Mouse (Mus musculus) thymus, postnatal 14 days (tissue): ENCODE measurements around the gene Def6.

Source experiments
- DNase-seq: peaks from one replicate; pipeline ENCODE4 v3.0.0; 2021

Gene Def6

DNA sequence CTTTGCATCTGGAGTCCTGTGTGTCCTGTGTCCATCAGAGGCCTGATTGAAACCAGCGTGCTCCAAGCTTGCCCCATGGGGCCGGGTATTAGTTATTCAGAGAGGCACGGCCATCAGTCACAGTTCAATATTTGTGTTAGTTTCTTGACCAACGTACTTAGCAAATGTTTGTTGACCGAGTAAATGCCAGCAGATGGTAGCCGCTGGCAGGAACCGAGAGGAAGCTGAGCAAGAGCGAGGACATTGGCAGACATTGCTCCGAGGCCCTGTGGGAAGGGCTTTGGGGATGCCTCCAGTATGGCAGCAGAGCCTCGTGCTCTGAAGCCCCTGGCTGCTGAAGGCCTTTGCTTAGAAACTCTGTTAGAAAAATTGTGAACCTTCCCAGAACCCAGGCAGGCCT, 70.1 kb downstream of the Def6 start:
- DNase-seq = no peak

DNA sequence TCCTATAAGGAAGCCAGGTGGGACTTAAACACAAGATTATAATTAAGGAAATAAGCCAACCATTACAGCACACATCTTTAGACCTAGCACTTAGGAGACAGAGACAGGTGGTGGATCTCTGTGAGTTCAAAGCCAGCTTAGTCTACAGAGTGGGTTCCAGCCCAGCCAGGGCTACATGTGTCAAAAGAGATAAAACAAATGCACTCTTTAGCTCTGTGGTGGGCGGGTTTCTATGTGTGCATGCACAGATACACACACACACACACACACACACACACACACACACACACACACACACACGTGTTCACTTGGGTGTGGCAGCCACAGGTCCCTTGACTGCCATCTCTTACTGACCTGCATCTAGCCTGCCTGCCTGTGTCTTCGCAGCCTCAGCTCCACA, 70.6 kb downstream of the Def6 start:
- no peak for DNase-seq
